Mouse (Mus musculus) lung, adult 2 months (tissue): ENCODE results near the gene Polr3c.

Experiments
- CTCF ChIP-seq: fragments of 200-500 bp; IDR thresholded peaks from 2 replicates; pipeline ENCODE4 v1.5.1; 2011; ENCODE audit warnings: mild to moderate bottlenecking, low read length, control low read depth; ENCODE audit not compliant: insufficient read depth
- POLR2A ChIP-seq: fragments of 200-500 bp; IDR thresholded peaks from 2 replicates; pipeline ENCODE4 v1.6.1; 2011; ENCODE audit warnings: low read depth, mild to moderate bottlenecking, control low read depth, low read length, borderline replicate concordance; ENCODE audit errors: extremely low read depth

DNA sequence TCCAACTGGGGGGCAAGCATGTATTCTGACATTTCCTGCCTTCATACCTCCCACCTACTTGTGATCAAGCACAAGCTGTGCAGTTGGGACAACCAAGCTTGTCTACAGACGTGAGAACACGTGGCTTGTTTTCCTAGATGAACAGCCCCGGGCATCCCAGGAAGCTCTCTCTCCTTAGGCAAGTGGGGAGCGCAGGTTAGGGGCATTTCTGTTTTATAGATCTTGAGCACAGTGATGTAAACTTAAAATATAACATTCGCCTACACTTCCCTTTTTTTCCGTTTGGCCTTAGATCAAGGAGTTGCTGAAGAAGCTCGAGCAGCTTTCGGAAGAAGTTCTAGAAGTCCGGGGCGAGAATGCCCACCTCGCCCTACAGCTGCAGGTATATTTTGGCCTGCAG, 38.6 kb downstream of the Polr3c start:
- TF ChIP-seq POLR2A (no peak), CTCF (no peak)
